Comparison of ENCODE assay signal across 18 mouse cellular contexts in genomic region chr3:152158344-152159291, GRCm38 (mm10). TPM values are rescaled to one million over a fixed set of nuclear protein-coding genes. Genes with fewer than 3 reads are reported as not detected.
DNase-seq lines count a peak whose midpoint lies in the region; ATAC-seq and TF ChIP-seq lines count a peak whose summit lies in the region.
"Had no signal": no experiment of that assay in that cellular context is flagged by ENCODE, and none has a peak within 500 bp of the region (broad histone marks: within the 10 kb centered on the region; RNA-seq: fewer than 3 reads in every experiment).

No protein-coding gene starts in this region.

- DNase-seq in heart, adult 11 months = peak; percentile 81
- DNase-seq in layer of hippocampus, adult 2 months (ENCODE audit: low spot score in 2 of 2) = peak in 1 of 2 experiments; percentile 69
- no peak for DNase-seq in layer of hippocampus, adult 9-10 months (ENCODE audit: low spot score)
- DNase-seq in left cerebral cortex, adult 18-20 months (ENCODE audit: low spot score in 2 of 2) = no peak
- DNase-seq: adrenal gland, postnatal 36 days; B cell, adult 2 months; cerebellum, adult 11 months; heart, adult 2 months; heart, postnatal 36 days; liver; thymus, postnatal 4 days had no signal

- no peak overlapping the region for H3K9ac ChIP-seq in heart, embryonic 12.5 days
- H3K9ac ChIP-seq in midbrain, embryonic 13.5 days (replicated peaks) = no peak overlapping the region
- no peak overlapping the region for H3K9ac ChIP-seq in liver, embryonic 12.5 days
- H3K9ac ChIP-seq: stomach, embryonic 15.5 days had no signal

- H3K4me1 ChIP-seq in heart, embryonic 12.5 days (replicated peaks) = peaks cover 23% of the 10 kb centered on the region
- H3K4me1 ChIP-seq in cortical plate, adult 2 months (ENCODE audit: control insufficient read depth, insufficient read depth, low read length) = peaks cover 10% of the 10 kb centered on the region
- H3K4me1 ChIP-seq in midbrain, embryonic 13.5 days (replicated peaks) = no peaks in the 10 kb centered on the region; the same call in 1 of the 2 replicates
- peaks cover 44% of the 10 kb centered on the region for H3K4me1 ChIP-seq in liver, embryonic 12.5 days
- H3K4me1 ChIP-seq: stomach, embryonic 15.5 days had no signal

- TF ChIP-seq CTCF in layer of hippocampus, adult 2 months (conservative IDR thresholded peaks at IDR 0.05) = no peak
- no peak for TF ChIP-seq CTCF in cortical plate, adult 2 months (IDR thresholded peaks at IDR 0.05; ENCODE audit: extremely low read depth, insufficient read depth, low read length)

- H3K36me3 ChIP-seq in heart, embryonic 12.5 days = no peaks in the 10 kb centered on the region
- no peaks in the 10 kb centered on the region for H3K36me3 ChIP-seq in midbrain, embryonic 13.5 days
- no peaks in the 10 kb centered on the region for H3K36me3 ChIP-seq in liver, embryonic 12.5 days
- H3K36me3 ChIP-seq: G1E; stomach, embryonic 15.5 days had no signal

- WGBS in heart, embryonic 12.5 days = 80% methylated on average over 10 of the region's 10 CpGs
- 58% methylated on average over 10 of the region's 10 CpGs for WGBS in midbrain, embryonic 13.5 days
- 78% methylated on average over 9 of the region's 10 CpGs for WGBS in liver, embryonic 12.5 days (ENCODE audit: insufficient replicate concordance)

- no peak for TF ChIP-seq POLR2A in cortical plate, adult 2 months (IDR thresholded peaks at IDR 0.05; ENCODE audit: extremely low read depth, insufficient read depth, low read length)

- H3K4me3 ChIP-seq in heart, embryonic 12.5 days = no peak overlapping the region
- H3K4me3 ChIP-seq in layer of hippocampus, adult 2 months = no peak overlapping the region
- no peak overlapping the region for H3K4me3 ChIP-seq in cortical plate, adult 2 months (ENCODE audit: insufficient read depth, low read length)
- H3K4me3 ChIP-seq in midbrain, embryonic 13.5 days (replicated peaks) = no peak overlapping the region
- H3K4me3 ChIP-seq in liver, embryonic 12.5 days = no peak overlapping the region
- H3K4me3 ChIP-seq: heart, adult 2 months; stomach, embryonic 15.5 days had no signal

- no peak for ATAC-seq in heart, embryonic 12.5 days (ENCODE audit: insufficient number of reproducible peaks, low FRiP score)
- ATAC-seq in midbrain, embryonic 13.5 days = peak; percentile 62
- no peak for ATAC-seq in liver, embryonic 12.5 days

- no peak overlapping the region for H3K4me2 ChIP-seq in heart, embryonic 12.5 days
- no peak overlapping the region for H3K4me2 ChIP-seq in midbrain, embryonic 13.5 days (replicated peaks)
- no peak overlapping the region for H3K4me2 ChIP-seq in liver, embryonic 12.5 days
- H3K4me2 ChIP-seq: stomach, embryonic 15.5 days had no signal

- no peak overlapping the region for H3K27ac ChIP-seq in heart, embryonic 12.5 days (ENCODE audit: poor library complexity, severe bottlenecking)
- H3K27ac ChIP-seq in layer of hippocampus, adult 2 months = peak overlapping the region; percentile 6; the same call in 1 of the 2 replicates
- H3K27ac ChIP-seq in cortical plate, adult 2 months (ENCODE audit: insufficient read depth, low read length) = peak overlapping the region; percentile 28; the same call in 1 of the 2 replicates
- H3K27ac ChIP-seq in midbrain, embryonic 13.5 days = no peak overlapping the region
- H3K27ac ChIP-seq in liver, embryonic 12.5 days = no peak overlapping the region
- H3K27ac ChIP-seq: heart, adult 2 months; stomach, embryonic 15.5 days had no signal

- H3K27me3 ChIP-seq in heart, embryonic 12.5 days (replicated peaks) = no peaks in the 10 kb centered on the region
- peaks cover 4% of the 10 kb centered on the region; the same call in 1 of the 2 replicates for H3K27me3 ChIP-seq in midbrain, embryonic 13.5 days
- peaks cover 5% of the 10 kb centered on the region; the same call in 1 of the 2 replicates for H3K27me3 ChIP-seq in liver, embryonic 12.5 days (replicated peaks)
- H3K27me3 ChIP-seq: stomach, embryonic 15.5 days had no signal

- H3K9me3 ChIP-seq in heart, embryonic 12.5 days (replicated peaks) = no peaks in the 10 kb centered on the region
- no peaks in the 10 kb centered on the region for H3K9me3 ChIP-seq in midbrain, embryonic 13.5 days
- H3K9me3 ChIP-seq in liver, embryonic 12.5 days (replicated peaks) = no peaks in the 10 kb centered on the region
- H3K9me3 ChIP-seq: G1E; stomach, embryonic 15.5 days had no signal

RNA-seq across cellular contexts. Expression of gene Gipc2, which starts 7.4 kb away (rescaled TPM):
- polyA plus RNA-seq in heart, embryonic 12.5 days (2016; fragmentation: Nextera tagmentation; extraction: Ambion mirVana) = 1.3 and 4.5 TPM in 2 replicates
- total RNA-seq in layer of hippocampus, adult 2 months (2021) = 1 to 10 TPM in 1 of 2 experiments, under 1 TPM in 1; 0.98 to 1.3 TPM
- polyA plus RNA-seq in cortical plate, adult 2 months (2012; rRNA removed) = 1.9 and 3.5 TPM in 2 replicates
- 3.4 and 5.3 TPM in 2 replicates for polyA plus RNA-seq in midbrain, embryonic 13.5 days (2015; fragmentation: Nextera tagmentation; extraction: Ambion mirVana)
- 1 to 10 TPM; 3.2 to 3.5 TPM for total RNA-seq in left cerebral cortex, adult 18-20 months (2021)
- polyA plus RNA-seq in liver, embryonic 12.5 days (2016; fragmentation: Nextera tagmentation; extraction: Ambion mirVana) = 11.3 and 12.3 TPM in 2 replicates
- total RNA-seq: megakaryocyte-erythroid progenitor cell, adult 5-6 weeks had no signal
- polyA plus RNA-seq: G1E had no signal

RNA-seq across cellular contexts. Expression of gene Dnajb4, which starts 51.5 kb away (rescaled TPM):
- polyA plus RNA-seq in heart, embryonic 12.5 days (2016; fragmentation: Nextera tagmentation; extraction: Ambion mirVana) = 53.0 and 56.3 TPM in 2 replicates
- 10 to 100 TPM; 61.5 to 62.6 TPM for total RNA-seq in layer of hippocampus, adult 2 months (2021)
- 49.7 and 50.8 TPM in 2 replicates for polyA plus RNA-seq in cortical plate, adult 2 months (2012; rRNA removed)
- 33.9 and 37.8 TPM in 2 replicates for polyA plus RNA-seq in midbrain, embryonic 13.5 days (2015; fragmentation: Nextera tagmentation; extraction: Ambion mirVana)
- total RNA-seq in left cerebral cortex, adult 18-20 months (2021) = 10 to 100 TPM; 74.9 to 82.4 TPM
- 35.7 and 36.3 TPM in 2 replicates for polyA plus RNA-seq in liver, embryonic 12.5 days (2016; fragmentation: Nextera tagmentation; extraction: Ambion mirVana)

RNA-seq across cellular contexts. Expression of gene Fubp1, which starts 51.6 kb away (rescaled TPM):
- polyA plus RNA-seq in heart, embryonic 12.5 days (2016; fragmentation: Nextera tagmentation; extraction: Ambion mirVana) = 142 and 146 TPM in 2 replicates
- 100 to 1,000 TPM; 123 to 140 TPM for total RNA-seq in layer of hippocampus, adult 2 months (2021)
- polyA plus RNA-seq in cortical plate, adult 2 months (2012; rRNA removed) = 88.2 and 95.0 TPM in 2 replicates
- polyA plus RNA-seq in midbrain, embryonic 13.5 days (2015; fragmentation: Nextera tagmentation; extraction: Ambion mirVana) = 353 and 372 TPM in 2 replicates
- 100 to 1,000 TPM; 116 to 121 TPM for total RNA-seq in left cerebral cortex, adult 18-20 months (2021)
- 143 and 144 TPM in 2 replicates for polyA plus RNA-seq in liver, embryonic 12.5 days (2016; fragmentation: Nextera tagmentation; extraction: Ambion mirVana)

Comparison
In these comparisons a context has a peak if more than half of its experiments do, and no peak if none do; other contexts are left out.
1. H3K27ac ChIP-seq: peak in layer of hippocampus, adult 2 months (single experiment) and cortical plate, adult 2 months (single experiment); none in heart, embryonic 12.5 days (single experiment), midbrain, embryonic 13.5 days (single experiment) and liver, embryonic 12.5 days (single experiment).